Mouse (Mus musculus): ENCODE results near the gene Plpp7. TPM values are rescaled to one million over a fixed set of nuclear protein-coding genes. Genes with fewer than 3 reads are reported as not detected.
A peak's percentile ranks its signal among the peaks of the same experiment; 100 is the strongest.

Plpp7 gene
- 11.3 and 16.1 TPM in 2 replicates for polyA plus RNA-seq (2014; fragmentation: Nextera tagmentation; extraction: Ambion mirVana)

- Histone ChIP-seq H3K4me2 (ENCODE audit: low read length) (peak within 1 kb of the TSS; percentile 59), H3K4me1 (ENCODE audit: control insufficient read depth, insufficient read depth, low read length) (peaks cover 12% of the 10 kb centered on the region; the same call in 1 of the 2 replicates), H3K27ac (ENCODE audit: low read depth, low read length) (peak within 1 kb of the TSS; percentile 56; the same call in 1 of the 2 replicates), H3K4me3 (ENCODE audit: low read depth, low read length) (peak within 1 kb of the TSS; percentile 30), H3K36me3 (ENCODE audit: control insufficient read depth, insufficient read depth, low read length) (no peaks in the 10 kb centered on the region), H3K9ac (ENCODE audit: low read length) (peak within 1 kb of the TSS; percentile 68), H3K27me3 (replicated peaks; ENCODE audit: control insufficient read depth, insufficient read depth, low read length) (no peaks in the 10 kb centered on the region), H3K9me3 (replicated peaks; ENCODE audit: control insufficient read depth, low read length) (no peaks in the 10 kb centered on the region)
- DNase-seq (ENCODE audit: low spot score) = peak; percentile 86
- peak; percentile 93 for ATAC-seq
- WGBS = 55% methylated on average over 22 of the region's 22 CpGs
These were observed at the start of gene Plpp7 for GRCm38 (mm10) chr2:32095351-32096121. Gene Plpp7, plus strand, starts transcription at chr2:32095528.

GRCm38 (mm10) chr2:32046009-32046408 is 49.3 kb upstream of the Plpp7 start:
- H3K4me3 ChIP-seq (ENCODE audit: low read depth, low read length) = no peak overlapping the region
- H3K4me2 ChIP-seq (ENCODE audit: low read length) = no peak overlapping the region
- WGBS = 90% methylated on average over 10 of the region's 10 CpGs
- no peak overlapping the region for H3K27ac ChIP-seq (ENCODE audit: low read depth, low read length)
- no peaks in the 10 kb centered on the region for H3K4me1 ChIP-seq (ENCODE audit: control insufficient read depth, insufficient read depth, low read length)
- ATAC-seq = no peak
- peaks cover 89% of the 10 kb centered on the region for H3K36me3 ChIP-seq (ENCODE audit: control insufficient read depth, insufficient read depth, low read length)
- no peaks in the 10 kb centered on the region for H3K9me3 ChIP-seq (replicated peaks; ENCODE audit: control insufficient read depth, low read length)
- no peak for DNase-seq (ENCODE audit: low spot score)
- H3K27me3 ChIP-seq (replicated peaks; ENCODE audit: control insufficient read depth, insufficient read depth, low read length) = no peaks in the 10 kb centered on the region
- H3K9ac ChIP-seq (ENCODE audit: low read length) = no peak overlapping the region

- Histone ChIP-seq H3K4me3 (ENCODE audit: low read depth, low read length) (no peak overlapping the region), H3K4me2 (ENCODE audit: low read length) (no peak overlapping the region), H3K36me3 (ENCODE audit: control insufficient read depth, insufficient read depth, low read length) (peaks cover 89% of the 10 kb centered on the region), H3K27me3 (replicated peaks; ENCODE audit: control insufficient read depth, insufficient read depth, low read length) (no peaks in the 10 kb centered on the region), H3K27ac (ENCODE audit: low read depth, low read length) (no peak overlapping the region), H3K9ac (ENCODE audit: low read length) (no peak overlapping the region), H3K9me3 (replicated peaks; ENCODE audit: control insufficient read depth, low read length) (no peaks in the 10 kb centered on the region), H3K4me1 (ENCODE audit: control insufficient read depth, insufficient read depth, low read length) (no peaks in the 10 kb centered on the region)
- 76% methylated on average over 10 of the region's 10 CpGs for WGBS
- no peak for ATAC-seq
- DNase-seq (ENCODE audit: low spot score) = no peak
These were observed 48.0 kb upstream of the Plpp7 start for GRCm38 (mm10) chr2:32047323-32047722.

- Histone ChIP-seq H3K27ac (ENCODE audit: low read depth, low read length) (no peak overlapping the region), H3K36me3 (ENCODE audit: control insufficient read depth, insufficient read depth, low read length) (peaks cover 58% of the 10 kb centered on the region)
- WGBS = 88% methylated on average over 8 of the region's 8 CpGs
These were observed 43.5 kb upstream of the Plpp7 start for GRCm38 (mm10) chr2:32051791-32052190.

GRCm38 (mm10) chr2:32052418-32052817 is 42.9 kb upstream of the Plpp7 start:
- Histone ChIP-seq H3K36me3 (ENCODE audit: control insufficient read depth, insufficient read depth, low read length) (peaks cover 52% of the 10 kb centered on the region), H3K4me1 (ENCODE audit: control insufficient read depth, insufficient read depth, low read length) (no peaks in the 10 kb centered on the region), H3K9me3 (replicated peaks; ENCODE audit: control insufficient read depth, low read length) (no peaks in the 10 kb centered on the region), H3K9ac (ENCODE audit: low read length) (no peak overlapping the region), H3K27me3 (replicated peaks; ENCODE audit: control insufficient read depth, insufficient read depth, low read length) (no peaks in the 10 kb centered on the region), H3K27ac (ENCODE audit: low read depth, low read length) (no peak overlapping the region), H3K4me2 (ENCODE audit: low read length) (no peak overlapping the region), H3K4me3 (ENCODE audit: low read depth, low read length) (no peak overlapping the region)
- DNase-seq (ENCODE audit: low spot score) = no peak
- 95% methylated on average over 7 of the region's 7 CpGs for WGBS
- ATAC-seq = no peak

More at GRCm38 (mm10) chr2:32051791-32052190, 43.5 kb upstream of the Plpp7 start:
- no peaks in the 10 kb centered on the region for H3K4me1 ChIP-seq (ENCODE audit: control insufficient read depth, insufficient read depth, low read length)
- no peak overlapping the region for H3K9ac ChIP-seq (ENCODE audit: low read length)
- no peak for DNase-seq (ENCODE audit: low spot score)
- ATAC-seq = no peak
- H3K27me3 ChIP-seq (replicated peaks; ENCODE audit: control insufficient read depth, insufficient read depth, low read length) = no peaks in the 10 kb centered on the region
- no peaks in the 10 kb centered on the region for H3K9me3 ChIP-seq (replicated peaks; ENCODE audit: control insufficient read depth, low read length)
- H3K4me2 ChIP-seq (ENCODE audit: low read length) = no peak overlapping the region
- H3K4me3 ChIP-seq (ENCODE audit: low read depth, low read length) = no peak overlapping the region

GRCm38 (mm10) chr2:32055357-32055965 is 39.9 kb upstream of the Plpp7 start:
- H3K27ac ChIP-seq (ENCODE audit: low read depth, low read length) = no peak overlapping the region
- H3K9ac ChIP-seq (ENCODE audit: low read length) = no peak overlapping the region
- no peaks in the 10 kb centered on the region for H3K4me1 ChIP-seq (ENCODE audit: control insufficient read depth, insufficient read depth, low read length)
- H3K4me3 ChIP-seq (ENCODE audit: low read depth, low read length) = no peak overlapping the region
- H3K36me3 ChIP-seq (ENCODE audit: control insufficient read depth, insufficient read depth, low read length) = peaks cover 28% of the 10 kb centered on the region
- ATAC-seq = no peak
- H3K4me2 ChIP-seq (ENCODE audit: low read length) = no peak overlapping the region
- no peaks in the 10 kb centered on the region for H3K27me3 ChIP-seq (replicated peaks; ENCODE audit: control insufficient read depth, insufficient read depth, low read length)
- DNase-seq (ENCODE audit: low spot score) = no peak
- no peaks in the 10 kb centered on the region for H3K9me3 ChIP-seq (replicated peaks; ENCODE audit: control insufficient read depth, low read length)
- 59% methylated on average over 7 of the region's 7 CpGs for WGBS

- Histone ChIP-seq H3K9ac (ENCODE audit: low read length) (no peak overlapping the region), H3K36me3 (ENCODE audit: control insufficient read depth, insufficient read depth, low read length) (peaks cover 17% of the 10 kb centered on the region), H3K4me3 (ENCODE audit: low read depth, low read length) (no peak overlapping the region), H3K27me3 (replicated peaks; ENCODE audit: control insufficient read depth, insufficient read depth, low read length) (no peaks in the 10 kb centered on the region), H3K27ac (ENCODE audit: low read depth, low read length) (no peak overlapping the region), H3K4me2 (ENCODE audit: low read length) (no peak overlapping the region), H3K4me1 (ENCODE audit: control insufficient read depth, insufficient read depth, low read length) (no peaks in the 10 kb centered on the region), H3K9me3 (replicated peaks; ENCODE audit: control insufficient read depth, low read length) (no peaks in the 10 kb centered on the region)
- WGBS = 86% methylated on average over 10 of the region's 10 CpGs
- ATAC-seq (no peak), DNase-seq (ENCODE audit: low spot score) (no peak)
These were observed 38.8 kb upstream of the Plpp7 start for GRCm38 (mm10) chr2:32056524-32056923.

GRCm38 (mm10) chr2:32057360-32057759 is 38.0 kb upstream of the Plpp7 start:
- Histone ChIP-seq H3K36me3 (ENCODE audit: control insufficient read depth, insufficient read depth, low read length) (peaks cover 9% of the 10 kb centered on the region), H3K4me1 (ENCODE audit: control insufficient read depth, insufficient read depth, low read length) (no peaks in the 10 kb centered on the region), H3K27ac (ENCODE audit: low read depth, low read length) (no peak overlapping the region), H3K4me3 (ENCODE audit: low read depth, low read length) (no peak overlapping the region), H3K4me2 (ENCODE audit: low read length) (no peak overlapping the region), H3K27me3 (replicated peaks; ENCODE audit: control insufficient read depth, insufficient read depth, low read length) (no peaks in the 10 kb centered on the region), H3K9ac (ENCODE audit: low read length) (no peak overlapping the region), H3K9me3 (replicated peaks; ENCODE audit: control insufficient read depth, low read length) (no peaks in the 10 kb centered on the region)
- 87% methylated on average over 2 of the region's 2 CpGs for WGBS
- DNase-seq (ENCODE audit: low spot score) = no peak
- no peak for ATAC-seq

- H3K9ac ChIP-seq (ENCODE audit: low read length) = no peak overlapping the region
- H3K27me3 ChIP-seq (replicated peaks; ENCODE audit: control insufficient read depth, insufficient read depth, low read length) = no peaks in the 10 kb centered on the region
- no peak for ATAC-seq
- no peak overlapping the region for H3K27ac ChIP-seq (ENCODE audit: low read depth, low read length)
- no peaks in the 10 kb centered on the region for H3K9me3 ChIP-seq (replicated peaks; ENCODE audit: control insufficient read depth, low read length)
- no peak overlapping the region for H3K4me3 ChIP-seq (ENCODE audit: low read depth, low read length)
- H3K36me3 ChIP-seq (ENCODE audit: control insufficient read depth, insufficient read depth, low read length) = 0 out of 2 replicates have a peak, but pooled peaks cover 6% of the 10 kb centered on the region
- 79% methylated on average over 4 of the region's 4 CpGs for WGBS
- no peak for DNase-seq (ENCODE audit: low spot score)
- no peaks in the 10 kb centered on the region for H3K4me1 ChIP-seq (ENCODE audit: control insufficient read depth, insufficient read depth, low read length)
- H3K4me2 ChIP-seq (ENCODE audit: low read length) = no peak overlapping the region
These were observed 37.5 kb upstream of the Plpp7 start for GRCm38 (mm10) chr2:32057794-32058193.

Data from forebrain, embryonic 14.5 days (tissue).